Mouse (Mus musculus) heart, embryonic 13.5 days (tissue): ENCODE measurements around the gene Vars. TPM values are rescaled to one million over a fixed set of nuclear protein-coding genes. Genes with fewer than 3 reads are reported as not detected.
"Not testable (repeated sequence)": the region's sequence is repeated elsewhere in the genome, so short reads cannot be mapped to it uniquely, and the experiment has no call there.

Source experiments
- ATAC-seq: fragments of 200-750 bp; cut with Nextera tagmentation; 2 replicates; pipeline ENCODE4 v1.8.0; 2017; ENCODE audit warnings: moderate TSS enrichment; ENCODE audit not compliant: insufficient number of reproducible peaks, low FRiP score, low TSS enrichment; ENCODE audit errors: extremely low read depth
- H3K27ac ChIP-seq: fragments of 300-500 bp; sonication (generic); replicated peaks from 2 replicates; pipeline ENCODE4 v1.5.1; 2015; ENCODE audit warnings: moderate library complexity, mild to moderate bottlenecking, inconsistent platforms
- H3K27me3 ChIP-seq: fragments of 300-500 bp; sonication (generic); replicated peaks from 2 replicates; pipeline ENCODE4 v1.6.1; 2015; ENCODE audit warnings: mild to moderate bottlenecking, inconsistent platforms
- H3K36me3 ChIP-seq: fragments of 300-500 bp; sonication (generic); 2 replicates; pipeline ENCODE4 v1.6.1; 2015; ENCODE audit warnings: mild to moderate bottlenecking, inconsistent platforms
- H3K4me1 ChIP-seq: fragments of 300-500 bp; sonication (generic); 2 replicates; pipeline ENCODE4 v1.6.1; 2015; ENCODE audit warnings: inconsistent platforms
- H3K4me2 ChIP-seq: fragments of 300-500 bp; sonication (generic); 2 replicates; pipeline ENCODE4 v1.6.1; 2015; ENCODE audit warnings: inconsistent platforms, mild to moderate bottlenecking, moderate library complexity
- H3K4me3 ChIP-seq: fragments of 300-500 bp; sonication (generic); 2 replicates; pipeline ENCODE4 v1.5.1; 2015; ENCODE audit warnings: moderate library complexity, mild to moderate bottlenecking, inconsistent platforms
- H3K9ac ChIP-seq: fragments of 300-500 bp; sonication (generic); 2 replicates; pipeline ENCODE4 v1.6.1; 2015; ENCODE audit warnings: inconsistent platforms, mild to moderate bottlenecking, moderate library complexity
- H3K9me3 ChIP-seq: fragments of 300-500 bp; sonication (generic); 2 replicates; pipeline ENCODE4 v1.6.1; 2016; ENCODE audit warnings: inconsistent platforms
- WGBS: fragments of 180-500 bp; shearing (Covaris S2); methylation state at CpG from one replicate; pipeline ENCODE4 v1.1.7; 2015; ENCODE audit warnings: mixed read lengths; 5-methylcytosine and 5-hydroxymethylcytosine counted together
- polyA plus RNA-seq: library from polyadenylated mRNA; unstranded; fragments of >200 nt; fragmentation: Nextera tagmentation; extraction: Ambion mirVana; gene quantifications from 2 replicates; pipeline ENCODE4 v1.2.1, GENCODE M21; 2015

The Vars gene
- polyA plus RNA-seq, 1 experiment from 2014 or later: 63.0 TPM

DNA sequence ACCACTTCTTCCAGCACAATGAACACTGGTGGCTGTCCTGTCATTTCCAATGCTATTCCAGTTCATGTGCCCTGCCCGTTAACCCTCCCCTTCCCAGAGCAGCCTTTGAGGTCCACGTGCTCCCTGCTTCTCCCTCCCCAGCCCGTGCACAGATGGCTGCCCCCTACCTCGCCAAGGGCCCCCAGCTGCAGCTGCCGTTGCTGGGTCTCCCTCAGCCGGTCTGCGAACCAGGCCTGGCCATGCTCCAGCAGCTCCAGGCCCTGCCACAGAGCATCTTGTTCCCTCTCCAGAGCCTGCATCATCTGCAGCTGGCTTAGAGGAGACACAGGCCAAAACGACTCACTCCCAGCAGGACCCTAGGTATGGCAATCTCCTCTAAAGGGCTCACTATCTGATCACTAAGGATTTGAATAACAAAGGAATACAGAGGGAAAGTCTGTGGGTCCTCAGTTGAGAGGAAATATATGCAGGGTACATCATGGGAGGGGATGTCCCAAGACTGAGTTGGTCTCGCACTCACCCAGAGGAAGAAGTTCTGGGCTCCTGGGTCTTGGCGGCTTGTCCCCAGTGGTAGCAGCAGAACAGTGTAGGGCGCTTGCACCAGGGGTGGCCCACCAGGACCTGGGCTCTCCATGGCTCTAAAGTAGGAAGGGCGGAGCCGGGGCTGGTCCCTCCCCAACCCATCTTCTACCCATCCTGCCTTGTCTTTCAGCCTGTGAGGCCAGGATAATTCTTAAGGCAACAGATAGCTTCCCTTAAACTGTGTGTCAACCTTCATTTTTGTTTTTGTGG is 26.7 kb downstream of the Vars start, which contains the start of gene Sapcd1:
TSS of gene Sapcd1 (minus strand) at position 740 of the 792 bp plus-strand sequence.
- Histone ChIP-seq H3K27ac (0 out of 2 replicates have a peak within 1 kb of the TSS, but pooled peaks have one; percentile 21), H3K4me1 (peaks cover 63% of the 10 kb centered on the region), H3K36me3 (no peaks in the 10 kb centered on the region), H3K27me3 (0 out of 2 replicates have a peak, but pooled peaks cover 4% of the 10 kb centered on the region), H3K4me2 (peak within 1 kb of the TSS; percentile 36), H3K9ac (peak within 1 kb of the TSS; percentile 53), H3K4me3 (0 out of 2 replicates have a peak within 1 kb of the TSS, but pooled peaks have one; percentile 6), H3K9me3 (no peaks in the 10 kb centered on the region)
- WGBS: 37% methylated on average over 13 of the region's 13 CpGs
- ATAC-seq: no peak

DNA sequence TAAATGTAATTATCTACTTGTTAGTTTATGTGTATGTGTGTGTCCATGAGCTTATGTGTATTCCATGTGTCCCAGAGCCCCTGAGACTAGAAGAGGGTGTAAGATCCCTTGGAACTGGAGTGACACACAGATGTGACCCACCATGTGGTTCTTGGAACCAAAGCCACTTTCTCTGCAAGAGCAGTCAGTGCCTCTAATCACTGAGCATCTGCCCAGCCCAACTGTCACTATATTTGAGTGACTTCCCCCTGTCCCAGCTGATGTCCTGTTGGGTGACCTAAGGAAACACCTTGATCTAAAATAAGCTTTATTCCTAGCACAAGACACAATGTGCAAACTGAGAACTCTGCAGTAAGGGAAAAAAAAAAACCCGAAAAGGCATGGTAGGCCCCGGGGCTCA is 27.5 kb downstream of the Vars start:
- Histone ChIP-seq H3K4me3 (no peak overlapping the region), H3K27me3 (0 out of 2 replicates have a peak, but pooled peaks cover 4% of the 10 kb centered on the region), H3K9me3 (no peaks in the 10 kb centered on the region), H3K9ac (peak overlapping the region; percentile 28; the same call in 1 of the 2 replicates), H3K4me2 (no peak overlapping the region), H3K4me1 (peaks cover 55% of the 10 kb centered on the region), H3K36me3 (no peaks in the 10 kb centered on the region), H3K27ac (no peak overlapping the region)
- ATAC-seq: no peak
- 75% methylated on average over 2 of the region's 2 CpGs for WGBS

- Histone ChIP-seq H3K36me3 (no peaks in the 10 kb centered on the region), H3K4me1 (peaks cover 39% of the 10 kb centered on the region), H3K9ac (0 out of 2 replicates have a peak overlapping the region, but pooled peaks have one; percentile 28), H3K4me3 (no peak overlapping the region), H3K4me2 (0 out of 2 replicates have a peak overlapping the region, but pooled peaks have one; percentile 11), H3K9me3 (no peaks in the 10 kb centered on the region), H3K27ac (no peak overlapping the region), H3K27me3 (0 out of 2 replicates have a peak, but pooled peaks cover 4% of the 10 kb centered on the region)
- 40% methylated on average over 19 of the region's 19 CpGs for WGBS
- ATAC-seq: no peak
Measured at GRCm38 (mm10) chr17:35029691-35030532, 29.1 kb downstream of the Vars start.

- Histone ChIP-seq H3K27me3 (0 out of 2 replicates have a peak, but pooled peaks cover 4% of the 10 kb centered on the region), H3K36me3 (no peaks in the 10 kb centered on the region), H3K4me3 (no peak overlapping the region), H3K27ac (no peak overlapping the region), H3K4me2 (no peak overlapping the region), H3K9ac (no peak overlapping the region), H3K4me1 (peaks cover 27% of the 10 kb centered on the region), H3K9me3 (no peaks in the 10 kb centered on the region)
- WGBS: 88% methylated on average over 11 of the region's 11 CpGs
- ATAC-seq: no peak
Measured at GRCm38 (mm10) chr17:35031272-35031671, 30.5 kb downstream of the Vars start.

DNA sequence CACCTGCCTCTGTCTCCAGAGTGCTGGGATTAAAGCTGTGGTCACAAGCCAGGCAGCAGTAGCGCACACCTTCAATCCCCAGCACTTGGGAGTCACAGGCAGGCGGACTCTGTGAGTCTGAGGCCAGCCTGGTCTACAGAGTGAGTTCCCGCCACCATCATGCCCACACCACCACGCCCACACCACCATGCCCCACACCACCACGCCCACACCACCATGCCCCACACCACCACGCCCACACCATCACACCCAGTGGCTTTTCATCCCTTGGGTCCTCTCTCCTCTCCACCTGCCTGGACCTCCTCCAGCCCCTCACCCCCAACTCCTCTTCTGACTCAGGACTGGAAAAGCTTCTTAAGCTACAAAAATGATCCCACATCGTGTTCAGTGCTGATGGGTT is 31.1 kb downstream of the Vars start:
- Histone ChIP-seq H3K4me1 (peaks cover 21% of the 10 kb centered on the region), H3K9me3 (no peaks in the 10 kb centered on the region), H3K9ac (no peak overlapping the region), H3K4me2 (no peak overlapping the region), H3K4me3 (no peak overlapping the region), H3K36me3 (no peaks in the 10 kb centered on the region), H3K27me3 (0 out of 2 replicates have a peak, but pooled peaks cover 4% of the 10 kb centered on the region), H3K27ac (no peak overlapping the region)
- no peak for ATAC-seq
- WGBS: 76% methylated on average over 7 of the region's 7 CpGs

DNA sequence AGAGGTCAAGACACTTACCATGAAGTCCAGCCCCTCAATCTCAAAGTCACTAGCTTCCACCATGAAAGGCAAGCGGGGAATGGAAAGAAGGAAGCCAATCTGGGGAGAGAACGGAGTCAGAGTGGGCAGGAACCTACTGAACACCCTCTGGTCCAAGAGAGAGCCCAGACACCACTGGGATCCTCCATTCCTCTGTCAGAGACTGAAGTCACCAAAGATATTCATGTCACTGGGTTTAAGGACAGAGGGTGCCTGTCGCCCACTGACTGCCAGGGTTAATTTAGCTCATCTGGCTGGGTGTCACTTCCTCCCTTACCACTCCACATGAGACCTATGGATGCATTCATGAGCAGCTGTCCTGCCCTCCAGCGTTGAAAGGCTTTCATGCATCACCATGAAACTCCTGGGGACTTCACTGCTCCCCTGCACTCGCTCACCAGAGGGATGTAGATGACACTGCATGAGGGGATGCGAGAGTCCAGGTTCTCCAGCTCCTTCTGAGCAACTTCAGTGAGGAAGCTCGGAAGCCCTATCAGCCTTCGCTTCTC is 31.6 kb downstream of the Vars start:
- Histone ChIP-seq H3K9me3 (no peaks in the 10 kb centered on the region), H3K4me3 (no peak overlapping the region), H3K27me3 (0 out of 2 replicates have a peak, but pooled peaks cover 4% of the 10 kb centered on the region), H3K4me1 (peaks cover 16% of the 10 kb centered on the region), H3K36me3 (no peaks in the 10 kb centered on the region), H3K9ac (no peak overlapping the region), H3K4me2 (no peak overlapping the region), H3K27ac (no peak overlapping the region)
- 62% methylated on average over 8 of the region's 8 CpGs for WGBS
- no peak for ATAC-seq

- not testable (repeated sequence) for H3K4me3 ChIP-seq, H3K9me3 ChIP-seq, H3K36me3 ChIP-seq, H3K9ac ChIP-seq, H3K4me1 ChIP-seq, ATAC-seq, H3K27ac ChIP-seq, H3K27me3 ChIP-seq, H3K4me2 ChIP-seq
- 33% methylated on average over 1 of the region's 1 CpGs for WGBS
Measured at GRCm38 (mm10) chr17:35033703-35034102, 32.9 kb downstream of the Vars start.

- ATAC-seq: no peak
- Histone ChIP-seq H3K27ac (no peak overlapping the region), H3K36me3 (no peaks in the 10 kb centered on the region), H3K4me1 (peaks cover 2% of the 10 kb centered on the region), H3K4me2 (no peak overlapping the region), H3K9ac (no peak overlapping the region), H3K9me3 (no peaks in the 10 kb centered on the region), H3K4me3 (no peak overlapping the region), H3K27me3 (0 out of 2 replicates have a peak, but pooled peaks cover under 1% of the 10 kb centered on the region)
- WGBS: 66% methylated on average over 6 of the region's 6 CpGs
Measured at GRCm38 (mm10) chr17:35034896-35035295, 34.1 kb downstream of the Vars start.

DNA sequence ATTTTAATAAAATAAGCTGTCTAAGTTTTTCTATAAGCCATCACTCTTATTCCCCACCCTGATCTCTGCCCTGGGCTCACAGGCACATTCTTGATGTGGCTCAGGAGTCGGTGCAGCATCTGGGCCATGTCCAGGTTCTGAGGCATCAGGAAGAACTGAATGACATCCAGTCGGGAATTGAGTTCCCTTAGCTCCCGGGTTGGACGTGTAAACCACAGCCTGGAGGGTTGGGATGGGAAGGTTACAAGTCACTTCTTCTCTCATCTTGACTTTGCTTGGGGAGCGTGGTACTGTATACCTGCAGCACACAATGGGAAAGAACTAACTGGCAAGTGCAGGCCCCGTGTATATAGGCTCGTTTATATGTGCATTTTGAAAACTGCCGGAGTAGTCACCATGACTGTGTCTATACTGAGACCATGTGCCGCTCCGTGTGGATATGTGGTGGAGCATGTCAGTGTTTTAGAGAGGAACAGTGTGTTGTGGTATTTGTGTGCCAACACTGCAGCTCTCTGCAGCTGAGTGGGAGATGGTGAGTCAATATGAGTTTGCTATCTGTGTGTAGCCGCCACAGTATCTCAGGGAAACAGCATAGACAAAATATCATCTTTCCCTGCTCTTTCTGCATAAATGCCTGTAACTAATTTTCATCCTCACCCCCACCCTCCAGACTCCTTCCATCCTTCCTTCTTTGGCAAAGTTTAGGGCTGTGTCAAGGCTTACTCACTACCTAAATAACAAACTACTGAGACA is 38.5 kb downstream of the Vars start:
- H3K4me2 ChIP-seq: no peak overlapping the region
- H3K9me3 ChIP-seq: no peaks in the 10 kb centered on the region
- WGBS: 80% methylated on average over 11 of the region's 11 CpGs
- H3K9ac ChIP-seq: no peak overlapping the region
- no peak overlapping the region for H3K27ac ChIP-seq
- ATAC-seq: no peak
- no peaks in the 10 kb centered on the region for H3K36me3 ChIP-seq
- H3K4me3 ChIP-seq: no peak overlapping the region
- H3K4me1 ChIP-seq: peaks cover 7% of the 10 kb centered on the region
- H3K27me3 ChIP-seq: no peaks in the 10 kb centered on the region

DNA sequence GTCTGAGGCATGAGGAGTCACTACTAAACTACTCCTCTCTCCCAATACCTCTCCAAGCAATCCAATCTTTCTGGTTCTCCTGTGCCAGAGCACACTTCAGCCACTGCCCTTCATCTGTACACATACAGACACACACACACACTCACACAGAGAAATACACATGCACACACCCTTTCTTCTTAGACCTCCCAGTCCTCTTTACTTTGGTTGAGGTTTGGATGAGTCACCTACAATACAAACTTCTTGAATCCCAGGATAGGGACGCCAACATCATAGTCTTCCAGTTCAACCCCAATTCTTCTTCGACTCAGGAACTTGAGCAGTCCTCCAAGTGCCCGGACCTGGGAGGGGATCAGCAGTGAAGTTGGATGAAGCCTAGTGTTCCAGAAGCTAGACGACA is 43.0 kb downstream of the Vars start:
- Histone ChIP-seq H3K36me3 (no peaks in the 10 kb centered on the region), H3K27ac (peak overlapping the region; percentile 94), H3K4me3 (no peak overlapping the region), H3K27me3 (no peaks in the 10 kb centered on the region), H3K9ac (no peak overlapping the region), H3K4me1 (peaks cover 46% of the 10 kb centered on the region), H3K9me3 (no peaks in the 10 kb centered on the region), H3K4me2 (no peak overlapping the region)
- no peak for ATAC-seq
- WGBS: 72% methylated on average over 4 of the region's 4 CpGs
